Mouse (Mus musculus) lung, postnatal 0 days (tissue): ENCODE measurements around the gene Ak5.

Experiments used
- CTCF ChIP-seq: IDR thresholded peaks from 2 replicates; pipeline ENCODE4 v1.5.1; 2016; ENCODE audit warnings: antibody characterized with exemption, mild to moderate bottlenecking
- EP300 ChIP-seq: IDR thresholded peaks from 2 replicates; pipeline ENCODE4 v1.6.1; 2016; ENCODE audit warnings: antibody characterized with exemption, mild to moderate bottlenecking, control low read depth

DNA sequence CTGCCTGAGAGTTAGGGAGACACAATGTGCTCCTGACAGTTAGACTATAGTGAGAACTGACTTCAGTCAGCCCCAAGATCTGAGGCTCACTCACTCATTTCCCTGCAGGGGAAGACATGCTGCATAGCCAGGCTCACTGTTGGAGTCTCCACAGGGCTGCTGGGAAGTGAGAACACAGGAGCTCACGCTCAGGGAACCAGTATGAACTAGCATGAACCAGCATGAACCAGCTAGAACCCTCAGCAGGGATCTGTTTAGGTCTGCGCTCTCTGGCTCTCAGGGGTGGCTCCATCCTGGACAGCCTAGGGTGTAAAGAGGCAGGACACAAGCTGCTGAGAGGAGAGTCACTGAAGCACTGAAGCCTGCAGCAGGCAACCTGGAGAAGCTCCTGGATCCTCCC is 81.2 kb downstream of the Ak5 start:
- no peak for TF ChIP-seq CTCF
- no peak for TF ChIP-seq EP300
